Mouse (Mus musculus): ENCODE measurements around the gene Arf6.

DNA sequence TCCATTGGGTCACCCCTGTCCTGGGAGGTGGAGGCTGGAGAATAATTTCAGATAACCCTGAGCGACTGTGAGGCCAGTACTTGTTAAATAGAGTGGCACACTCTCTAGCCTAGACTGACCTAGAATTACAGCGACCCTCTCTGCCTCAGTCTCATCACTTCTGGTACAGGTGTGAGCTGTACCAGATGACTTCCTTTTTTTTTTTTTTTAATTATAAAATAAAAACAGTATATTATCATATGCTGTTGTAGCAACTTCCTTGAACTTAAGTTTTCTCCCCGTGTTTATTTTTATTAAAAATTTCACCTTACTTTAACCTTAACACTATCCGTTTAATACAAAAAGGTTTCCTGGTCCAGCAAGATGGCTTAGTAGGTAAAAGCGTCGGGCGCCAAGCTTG, 1.0 kb upstream of the Arf6 start:
- TF ChIP-seq CTCF (IDR thresholded peaks at IDR 0.05; ENCODE audit: low read depth): no peak
- TF ChIP-seq EP300 (IDR thresholded peaks at IDR 0.05; ENCODE audit: low read depth): no peak

All from liver, embryonic 14.5 days (tissue).